Mouse (Mus musculus) right cerebral cortex, postnatal 10 days (tissue): ENCODE results near the gene Csdc2.
"Not testable (repeated sequence)": the region's sequence is repeated elsewhere in the genome, so short reads cannot be mapped to it uniquely, and the experiment has no call there.

Experiments used
- DNase-seq, 2 experiments: peaks; one replicate each; pipeline ENCODE4 v3.0.0; 2021; ENCODE audit warnings: low spot score in 2 of 2

Gene Csdc2

DNA sequence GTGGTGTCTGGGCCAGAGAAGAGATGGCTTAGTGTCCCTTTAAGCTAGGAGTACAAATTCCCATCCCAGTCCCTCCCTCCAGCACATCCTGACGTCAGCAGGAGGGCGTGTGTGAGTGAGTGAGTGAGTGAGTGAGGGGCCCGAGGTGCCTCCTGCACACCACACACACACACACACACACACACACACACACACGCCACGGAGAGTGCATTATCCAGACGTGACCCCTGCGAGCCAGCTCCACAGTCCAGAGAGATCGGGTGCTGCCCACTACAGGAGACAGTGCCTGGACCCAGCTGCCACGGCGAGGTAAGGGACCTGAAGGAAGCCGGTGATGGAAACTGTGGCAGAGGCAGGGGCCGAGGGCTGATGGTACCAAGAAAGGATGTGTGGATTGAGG lies at the start of gene Csdc2:
TSS of gene Csdc2 (plus strand) at position 81 of the 400 bp plus-strand sequence.
- DNase-seq = peak; percentile 84 to 88

- no peak for DNase-seq
These were observed 49.6 kb upstream of the Csdc2 start for GRCm38 (mm10) chr15:81886795-81887550.

GRCm38 (mm10) chr15:81889175-81889574 lies 47.4 kb upstream of the Csdc2 start:
- DNase-seq = no peak

DNA sequence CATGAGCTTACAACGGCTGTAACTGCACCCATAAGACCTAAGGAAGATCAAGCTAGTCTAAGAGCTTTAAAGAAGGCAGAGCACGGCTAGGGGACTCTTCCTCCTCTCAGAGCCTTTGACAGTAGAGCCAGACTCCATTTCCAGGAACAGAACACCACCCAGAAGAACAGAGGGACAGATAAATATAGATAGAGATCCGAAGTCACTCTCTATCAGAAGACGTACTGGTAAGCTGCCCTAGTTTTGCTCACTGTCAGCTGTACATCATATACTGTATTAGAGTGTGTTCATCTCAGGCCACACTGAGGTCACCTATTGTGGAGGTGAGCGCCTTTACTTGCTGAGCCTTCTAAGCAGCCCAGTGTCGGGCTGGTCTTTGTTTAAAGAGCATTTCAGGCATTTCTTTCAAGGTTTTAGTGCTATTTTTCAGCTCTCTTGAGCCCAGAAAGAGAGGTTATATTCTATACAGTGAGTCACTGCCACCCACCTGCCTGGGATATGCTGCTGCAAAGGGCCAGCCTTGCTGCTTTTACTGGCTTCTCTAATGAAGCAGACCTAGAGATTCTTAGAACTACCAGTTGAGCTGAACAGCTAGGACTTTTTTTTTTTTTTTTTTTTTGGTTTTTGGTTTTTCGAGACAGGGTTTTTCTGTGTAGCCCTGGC lies 45.3 kb upstream of the Csdc2 start:
- no peak for DNase-seq

DNA sequence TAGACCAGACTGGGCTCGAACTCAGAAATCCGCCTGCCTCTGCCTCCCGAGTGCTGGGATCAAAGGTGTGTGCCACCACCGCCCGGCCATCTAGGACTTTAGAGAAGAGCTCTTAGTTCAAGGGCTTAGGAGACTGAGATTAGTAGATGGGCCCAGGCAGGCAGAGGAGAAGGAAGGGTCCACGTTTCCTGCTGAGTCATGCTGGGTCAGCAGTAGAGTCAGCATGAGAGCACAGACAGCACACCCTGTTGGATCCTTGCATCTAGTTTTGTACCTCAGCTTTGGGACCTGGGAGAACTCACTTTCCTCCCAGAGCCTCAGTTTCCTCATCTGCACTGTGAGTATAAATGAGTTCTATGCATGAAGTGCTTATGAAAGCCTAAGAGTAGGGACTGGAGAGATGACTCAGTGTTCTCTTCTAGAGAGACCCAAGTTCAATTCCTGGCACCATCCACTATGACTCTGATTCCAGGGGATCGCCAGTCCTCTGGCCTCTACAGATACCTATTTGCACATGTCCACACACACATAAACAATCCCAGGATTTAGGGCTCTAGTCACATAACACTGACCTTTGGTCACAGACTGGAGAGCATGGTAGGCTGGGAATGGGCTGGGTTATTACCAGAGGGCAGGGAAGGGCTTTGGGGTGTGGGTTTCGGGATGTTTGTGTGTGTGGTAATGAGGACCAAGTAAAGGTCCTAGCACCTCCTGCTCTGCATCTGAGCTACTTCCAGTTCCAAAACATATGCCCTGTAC lies 44.6 kb upstream of the Csdc2 start:
- DNase-seq = no peak

GRCm38 (mm10) chr15:81894002-81894401 lies 42.6 kb upstream of the Csdc2 start:
- DNase-seq = no peak

DNA sequence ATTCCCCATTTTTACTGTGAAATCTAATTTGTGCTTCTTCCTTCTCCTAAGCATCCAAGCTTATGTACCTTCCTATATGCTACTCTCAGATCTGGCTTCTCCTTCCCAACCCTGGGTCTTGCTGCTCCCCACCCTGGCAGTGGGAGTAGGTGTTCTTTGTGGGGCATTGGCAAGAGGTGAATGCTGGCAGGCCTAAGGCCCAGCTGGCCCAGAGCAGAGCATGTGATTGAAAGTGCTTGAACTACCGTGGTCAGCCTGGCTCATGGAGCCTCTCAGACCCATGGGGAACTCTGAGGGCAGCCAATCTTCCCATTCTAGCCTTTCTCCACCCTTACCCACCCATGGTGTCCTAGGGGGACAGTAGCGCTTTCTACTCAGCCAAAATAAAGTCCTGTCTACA lies 40.2 kb upstream of the Csdc2 start:
- DNase-seq = peak; percentile 57 to 70

- no peak for DNase-seq
These were observed 38.8 kb upstream of the Csdc2 start for GRCm38 (mm10) chr15:81897607-81898285.

- DNase-seq = no peak
These were observed 37.8 kb upstream of the Csdc2 start for GRCm38 (mm10) chr15:81898751-81899150.

GRCm38 (mm10) chr15:81904939-81905338 lies 31.6 kb upstream of the Csdc2 start:
- peak in 1 of 2 experiments; percentile 82 for DNase-seq

- no peak for DNase-seq
These were observed 28.6 kb upstream of the Csdc2 start for GRCm38 (mm10) chr15:81907953-81908352.

GRCm38 (mm10) chr15:81908767-81909166 lies 27.8 kb upstream of the Csdc2 start:
- DNase-seq = not testable (repeated sequence)

DNA sequence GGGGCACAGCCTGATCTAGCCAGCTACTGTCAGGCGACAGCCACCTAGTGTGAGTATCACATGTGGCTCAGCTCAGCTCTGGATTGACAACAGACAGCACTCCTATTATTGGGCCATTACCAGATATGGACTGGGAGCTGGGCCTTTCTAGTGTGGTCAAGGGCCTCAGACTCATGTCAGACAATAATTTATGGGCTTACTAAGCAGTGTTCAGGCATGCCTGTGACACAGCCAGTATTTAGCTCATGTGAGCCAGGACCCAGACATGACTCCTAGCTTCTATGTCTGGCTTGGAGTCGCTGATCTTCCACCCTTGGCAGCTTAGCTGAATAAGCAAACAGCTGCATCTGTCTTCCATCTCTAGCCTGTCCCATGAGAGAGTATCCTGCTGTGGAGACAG lies 24.1 kb upstream of the Csdc2 start:
- no peak for DNase-seq

DNA sequence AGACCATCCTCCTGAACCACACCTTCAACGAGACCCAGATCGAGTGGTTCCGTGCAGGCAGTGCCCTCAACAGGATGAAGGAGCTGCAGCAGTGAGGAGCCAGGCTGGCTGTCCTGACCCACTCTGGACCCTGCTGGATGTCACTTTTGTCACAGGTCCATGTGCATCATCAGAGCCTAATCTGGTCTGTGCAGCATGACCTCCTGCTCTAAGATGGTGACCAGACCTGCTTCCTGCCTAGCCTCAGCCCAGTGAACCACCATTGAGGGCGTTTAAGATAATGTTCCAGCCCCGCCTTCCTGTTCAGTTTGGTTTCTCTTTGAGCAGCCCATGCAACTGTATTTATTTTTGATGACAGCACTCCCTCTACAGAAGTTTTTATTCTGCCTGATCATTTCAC lies 21.9 kb upstream of the Csdc2 start:
- DNase-seq = no peak

DNA sequence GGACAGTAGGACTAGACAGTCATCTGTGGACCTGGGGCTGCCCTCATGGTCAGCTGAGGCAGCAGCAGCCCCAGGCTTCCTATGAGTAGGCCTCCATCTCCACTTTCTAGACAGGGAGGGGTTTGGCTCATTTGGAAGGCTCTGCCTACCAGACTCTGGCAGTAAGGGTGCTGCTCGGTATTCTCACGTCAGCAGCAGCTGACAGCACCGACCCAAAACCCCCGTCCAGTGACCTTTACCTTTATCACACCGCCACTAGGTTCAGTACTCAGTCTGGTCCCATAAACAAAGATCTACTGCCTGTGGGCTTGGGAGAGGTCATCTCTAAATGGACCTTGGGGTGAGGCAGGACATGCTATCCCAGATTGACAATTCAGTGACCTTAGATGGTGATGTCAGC lies 20.9 kb upstream of the Csdc2 start:
- no peak for DNase-seq

DNA sequence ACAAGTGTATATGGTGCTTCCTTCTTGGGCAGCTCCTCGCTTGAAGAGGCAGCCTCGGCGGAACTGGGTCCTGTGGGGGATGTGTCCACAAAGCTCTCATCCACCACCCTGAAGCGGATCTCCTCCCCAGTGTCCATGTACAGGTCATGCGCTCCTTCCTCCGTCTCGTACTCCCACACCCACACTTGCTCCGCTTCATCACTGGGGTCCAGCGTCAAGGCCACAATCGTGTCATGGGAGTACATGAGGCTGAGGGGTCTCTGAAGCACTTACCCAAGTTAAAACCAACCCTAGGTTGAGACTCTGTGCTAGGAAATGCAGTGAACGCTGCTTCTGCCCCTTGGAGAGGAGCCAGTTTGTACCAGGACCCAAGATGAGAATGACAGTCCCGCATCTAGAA lies 19.4 kb upstream of the Csdc2 start:
- DNase-seq = peak in 1 of 2 experiments; percentile 22

GRCm38 (mm10) chr15:81917621-81918463 lies 18.7 kb upstream of the Csdc2 start:
- peak in 1 of 2 experiments; percentile 80 for DNase-seq

DNA sequence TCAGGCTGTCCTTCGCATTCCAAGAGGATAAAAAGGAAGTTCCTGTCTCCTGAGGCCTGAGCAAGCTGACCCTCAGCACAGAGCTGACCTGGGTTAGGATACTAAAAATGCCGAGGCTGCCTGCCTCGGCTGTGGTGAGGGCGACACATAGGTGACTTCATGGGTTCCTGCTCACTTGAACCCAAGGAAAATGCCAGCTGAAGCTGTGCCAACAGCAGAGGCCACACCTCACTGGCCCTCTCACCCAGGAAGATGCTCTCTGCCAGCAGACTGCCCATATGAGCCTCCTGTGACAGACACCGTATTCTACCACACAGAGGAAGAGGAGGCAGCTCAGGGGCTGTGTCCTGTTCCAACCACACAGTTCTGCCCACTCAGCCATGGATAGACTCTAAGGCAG lies 17.5 kb upstream of the Csdc2 start:
- DNase-seq = no peak

DNA sequence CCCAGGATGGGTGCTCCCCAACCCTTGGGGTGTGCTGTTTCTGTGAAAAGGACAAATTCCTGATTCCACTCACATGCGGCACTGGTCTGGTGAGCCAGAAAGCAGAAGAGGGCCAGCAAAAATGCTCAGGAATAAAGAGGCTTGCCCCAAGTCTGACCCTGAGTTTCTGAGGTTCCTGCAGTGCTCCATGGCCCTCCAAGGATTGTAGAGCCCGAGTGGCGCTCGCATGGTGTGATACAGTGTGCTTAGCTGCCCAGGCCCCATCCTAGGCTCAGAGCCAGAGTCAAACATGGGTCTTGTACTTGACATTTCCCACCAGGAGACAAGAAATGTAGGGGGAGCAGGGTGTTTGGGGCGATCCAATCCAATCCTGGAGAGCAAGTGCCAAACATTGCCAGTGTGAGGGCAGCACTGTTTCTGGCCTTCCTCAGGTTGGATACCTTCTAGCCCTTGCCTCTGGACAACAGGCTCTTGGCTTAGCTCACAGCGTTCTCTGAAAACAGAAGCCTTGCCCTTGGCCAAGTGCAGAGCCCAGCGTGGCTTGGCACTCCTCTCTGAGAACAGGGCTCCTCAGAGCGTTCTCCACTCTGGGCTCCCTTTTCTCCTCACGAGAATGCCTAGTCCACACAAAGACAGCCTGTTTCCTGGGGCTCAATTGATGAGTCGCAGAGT lies 15.9 kb upstream of the Csdc2 start:
- peak; percentile 78 to 84 for DNase-seq

- DNase-seq = peak in 1 of 2 experiments; percentile 44
These were observed 15.3 kb upstream of the Csdc2 start for GRCm38 (mm10) chr15:81921255-81921654.
